Mouse (Mus musculus): ENCODE data around the gene Tmem102. TPM values are rescaled to one million over a fixed set of nuclear protein-coding genes. Genes with fewer than 3 reads are reported as not detected.
A peak's percentile ranks its signal among the peaks of the same experiment; 100 is the strongest.

Tmem102 gene
- polyA plus RNA-seq (2014; fragmentation: Nextera tagmentation; extraction: Ambion mirVana) = 0.68 and 0.76 TPM in 2 replicates

GRCm38 (mm10) chr11:69804972-69805909, at the start of gene Tmem102:
Gene Tmem102, minus strand, starts transcription at chr11:69805624.
- ATAC-seq (ENCODE audit: low read depth) = no peak
- WGBS = 6% methylated on average over 29 of the region's 29 CpGs
- Histone ChIP-seq H3K9ac (replicated peaks; ENCODE audit: low read depth, low read length) (0 out of 2 replicates have a peak within 1 kb of the TSS, but pooled peaks have one; percentile 34), H3K27me3 (ENCODE audit: control insufficient read depth, insufficient read depth, low read length) (peaks cover 11% of the 10 kb centered on the region), H3K27ac (ENCODE audit: low read depth, low read length) (no peak within 1 kb of the TSS), H3K4me2 (ENCODE audit: low read depth, low read length) (peak within 1 kb of the TSS; percentile 96; the same call in 1 of the 2 replicates), H3K36me3 (ENCODE audit: control insufficient read depth, insufficient read depth, low read length) (no peaks in the 10 kb centered on the region), H3K4me3 (ENCODE audit: low read depth, low read length) (no peak within 1 kb of the TSS), H3K9me3 (ENCODE audit: control insufficient read depth, low read length) (no peaks in the 10 kb centered on the region), H3K4me1 (ENCODE audit: control insufficient read depth, insufficient read depth, low read length) (peaks cover 29% of the 10 kb centered on the region)

GRCm38 (mm10) chr11:69854680-69855079, 49.3 kb upstream of the Tmem102 start:
- Histone ChIP-seq H3K4me3 (ENCODE audit: low read depth, low read length) (no peak overlapping the region), H3K36me3 (ENCODE audit: control insufficient read depth, insufficient read depth, low read length) (peaks cover 9% of the 10 kb centered on the region; the same call in 1 of the 2 replicates), H3K27me3 (ENCODE audit: control insufficient read depth, insufficient read depth, low read length) (peaks cover 10% of the 10 kb centered on the region; the same call in 1 of the 2 replicates), H3K27ac (ENCODE audit: low read depth, low read length) (no peak overlapping the region), H3K4me1 (ENCODE audit: control insufficient read depth, insufficient read depth, low read length) (0 out of 2 replicates have a peak, but pooled peaks cover 2% of the 10 kb centered on the region), H3K4me2 (ENCODE audit: low read depth, low read length) (no peak overlapping the region), H3K9me3 (ENCODE audit: control insufficient read depth, low read length) (no peaks in the 10 kb centered on the region), H3K9ac (replicated peaks; ENCODE audit: low read depth, low read length) (no peak overlapping the region)
- WGBS = 88% methylated on average over 10 of the region's 10 CpGs
- no peak for ATAC-seq (ENCODE audit: low read depth)

GRCm38 (mm10) chr11:69853994-69854393, 48.6 kb upstream of the Tmem102 start:
- Histone ChIP-seq H3K27ac (ENCODE audit: low read depth, low read length) (no peak overlapping the region), H3K4me2 (ENCODE audit: low read depth, low read length) (no peak overlapping the region), H3K9ac (replicated peaks; ENCODE audit: low read depth, low read length) (no peak overlapping the region), H3K36me3 (ENCODE audit: control insufficient read depth, insufficient read depth, low read length) (peaks cover 9% of the 10 kb centered on the region; the same call in 1 of the 2 replicates), H3K4me1 (ENCODE audit: control insufficient read depth, insufficient read depth, low read length) (0 out of 2 replicates have a peak, but pooled peaks cover 2% of the 10 kb centered on the region), H3K27me3 (ENCODE audit: control insufficient read depth, insufficient read depth, low read length) (peaks cover 7% of the 10 kb centered on the region; the same call in 1 of the 2 replicates), H3K9me3 (ENCODE audit: control insufficient read depth, low read length) (no peaks in the 10 kb centered on the region), H3K4me3 (ENCODE audit: low read depth, low read length) (no peak overlapping the region)
- ATAC-seq (ENCODE audit: low read depth) = no peak
- 68% methylated on average over 7 of the region's 7 CpGs for WGBS

- WGBS = 76% methylated on average over 8 of the region's 8 CpGs
- no peak for ATAC-seq (ENCODE audit: low read depth)
- Histone ChIP-seq H3K4me3 (ENCODE audit: low read depth, low read length) (no peak overlapping the region), H3K9ac (replicated peaks; ENCODE audit: low read depth, low read length) (no peak overlapping the region), H3K27ac (ENCODE audit: low read depth, low read length) (no peak overlapping the region), H3K27me3 (ENCODE audit: control insufficient read depth, insufficient read depth, low read length) (no peaks in the 10 kb centered on the region), H3K4me2 (ENCODE audit: low read depth, low read length) (no peak overlapping the region), H3K4me1 (ENCODE audit: control insufficient read depth, insufficient read depth, low read length) (peaks cover 15% of the 10 kb centered on the region), H3K36me3 (ENCODE audit: control insufficient read depth, insufficient read depth, low read length) (peaks cover 9% of the 10 kb centered on the region; the same call in 1 of the 2 replicates), H3K9me3 (ENCODE audit: control insufficient read depth, low read length) (no peaks in the 10 kb centered on the region)
Observed at GRCm38 (mm10) chr11:69850754-69851153, 45.3 kb upstream of the Tmem102 start.

- no peak overlapping the region for H3K4me2 ChIP-seq (ENCODE audit: low read depth, low read length)
- H3K4me1 ChIP-seq (ENCODE audit: control insufficient read depth, insufficient read depth, low read length) = peaks cover 21% of the 10 kb centered on the region
- H3K36me3 ChIP-seq (ENCODE audit: control insufficient read depth, insufficient read depth, low read length) = peaks cover 9% of the 10 kb centered on the region; the same call in 1 of the 2 replicates
- 96% methylated on average over 15 of the region's 15 CpGs for WGBS
- H3K27me3 ChIP-seq (ENCODE audit: control insufficient read depth, insufficient read depth, low read length) = no peaks in the 10 kb centered on the region
- H3K27ac ChIP-seq (ENCODE audit: low read depth, low read length) = no peak overlapping the region
- no peak for ATAC-seq (ENCODE audit: low read depth)
- no peak overlapping the region for H3K9ac ChIP-seq (replicated peaks; ENCODE audit: low read depth, low read length)
- no peaks in the 10 kb centered on the region for H3K9me3 ChIP-seq (ENCODE audit: control insufficient read depth, low read length)
- H3K4me3 ChIP-seq (ENCODE audit: low read depth, low read length) = no peak overlapping the region
Observed at GRCm38 (mm10) chr11:69849884-69850283, 44.5 kb upstream of the Tmem102 start.

- no peak overlapping the region for H3K4me3 ChIP-seq (ENCODE audit: low read depth, low read length)
- peaks cover 9% of the 10 kb centered on the region; the same call in 1 of the 2 replicates for H3K36me3 ChIP-seq (ENCODE audit: control insufficient read depth, insufficient read depth, low read length)
- ATAC-seq (ENCODE audit: low read depth) = no peak
- H3K27me3 ChIP-seq (ENCODE audit: control insufficient read depth, insufficient read depth, low read length) = no peaks in the 10 kb centered on the region
- H3K9ac ChIP-seq (replicated peaks; ENCODE audit: low read depth, low read length) = no peak overlapping the region
- H3K4me2 ChIP-seq (ENCODE audit: low read depth, low read length) = no peak overlapping the region
- peaks cover 21% of the 10 kb centered on the region for H3K4me1 ChIP-seq (ENCODE audit: control insufficient read depth, insufficient read depth, low read length)
- 93% methylated on average over 9 of the region's 9 CpGs for WGBS
- no peak overlapping the region for H3K27ac ChIP-seq (ENCODE audit: low read depth, low read length)
- no peaks in the 10 kb centered on the region for H3K9me3 ChIP-seq (ENCODE audit: control insufficient read depth, low read length)
Observed at GRCm38 (mm10) chr11:69849128-69849527, 43.7 kb upstream of the Tmem102 start.

- no peak for ATAC-seq (ENCODE audit: low read depth)
- Histone ChIP-seq H3K4me2 (ENCODE audit: low read depth, low read length) (peak overlapping the region; percentile 95), H3K27ac (ENCODE audit: low read depth, low read length) (no peak overlapping the region), H3K4me3 (ENCODE audit: low read depth, low read length) (peak overlapping the region; percentile 78; the same call in 1 of the 2 replicates), H3K9ac (replicated peaks; ENCODE audit: low read depth, low read length) (no peak overlapping the region), H3K27me3 (ENCODE audit: control insufficient read depth, insufficient read depth, low read length) (no peaks in the 10 kb centered on the region), H3K4me1 (ENCODE audit: control insufficient read depth, insufficient read depth, low read length) (peaks cover 21% of the 10 kb centered on the region), H3K36me3 (ENCODE audit: control insufficient read depth, insufficient read depth, low read length) (peaks cover 9% of the 10 kb centered on the region; the same call in 1 of the 2 replicates), H3K9me3 (ENCODE audit: control insufficient read depth, low read length) (no peaks in the 10 kb centered on the region)
- WGBS = 95% methylated on average over 6 of the region's 6 CpGs
Observed at GRCm38 (mm10) chr11:69848021-69848420, 42.6 kb upstream of the Tmem102 start.

GRCm38 (mm10) chr11:69846738-69847688, 41.6 kb upstream of the Tmem102 start:
- peak; percentile 30 for ATAC-seq (ENCODE audit: low read depth)
- H3K36me3 ChIP-seq (ENCODE audit: control insufficient read depth, insufficient read depth, low read length) = peaks cover 9% of the 10 kb centered on the region; the same call in 1 of the 2 replicates
- 10% methylated on average over 37 of the region's 37 CpGs for WGBS

More at GRCm38 (mm10) chr11:69846738-69847688, 41.6 kb upstream of the Tmem102 start:
- Histone ChIP-seq H3K9me3 (ENCODE audit: control insufficient read depth, low read length) (no peaks in the 10 kb centered on the region), H3K27me3 (ENCODE audit: control insufficient read depth, insufficient read depth, low read length) (no peaks in the 10 kb centered on the region), H3K9ac (replicated peaks; ENCODE audit: low read depth, low read length) (peak overlapping the region; percentile 93), H3K4me3 (ENCODE audit: low read depth, low read length) (peak overlapping the region; percentile 78), H3K4me1 (ENCODE audit: control insufficient read depth, insufficient read depth, low read length) (peaks cover 21% of the 10 kb centered on the region), H3K27ac (ENCODE audit: low read depth, low read length) (peak overlapping the region; percentile 96), H3K4me2 (ENCODE audit: low read depth, low read length) (peak overlapping the region; percentile 95)
